Mouse (Mus musculus): ENCODE results near the gene Cdh22. TPM values are rescaled to one million over a fixed set of nuclear protein-coding genes. Genes with fewer than 3 reads are reported as not detected.
A peak's percentile ranks its signal among the peaks of the same experiment; 100 is the strongest.

Gene Cdh22
- polyA plus RNA-seq, 1 experiment from 2014 or later: 4.8 TPM

DNA sequence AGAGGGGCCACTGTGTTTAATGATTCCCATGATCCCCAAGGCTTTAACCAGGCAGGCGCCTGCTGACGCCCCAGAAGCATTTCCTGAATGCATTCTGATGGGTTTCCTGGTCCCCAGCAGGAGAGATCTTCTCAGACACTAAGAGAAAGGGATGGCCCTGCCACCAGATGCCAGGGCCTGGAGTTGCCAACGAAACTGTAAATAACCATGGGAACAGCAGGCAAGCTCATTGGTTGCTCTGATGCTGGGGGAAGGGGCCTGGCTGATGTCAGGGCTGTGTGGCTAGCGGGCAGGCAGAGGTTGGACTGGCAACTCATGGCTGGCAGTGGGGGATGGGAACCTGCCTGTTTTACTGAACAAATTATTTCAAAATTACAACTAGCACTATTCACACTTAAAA, 38.9 kb upstream of the Cdh22 start:
- peaks cover 15% of the 10 kb centered on the region for H3K36me3 ChIP-seq (ENCODE audit: control insufficient read depth, insufficient read depth, low read length)
- no peaks in the 10 kb centered on the region for H3K9me3 ChIP-seq (replicated peaks; ENCODE audit: control insufficient read depth, low read length)
- H3K4me1 ChIP-seq (ENCODE audit: control insufficient read depth, insufficient read depth, low read length): peaks cover 35% of the 10 kb centered on the region
- 0 out of 2 replicates have a peak, but pooled peaks cover 2% of the 10 kb centered on the region for H3K27me3 ChIP-seq (replicated peaks; ENCODE audit: control insufficient read depth, insufficient read depth, low read length)
- 38% methylated on average over 4 of the region's 4 CpGs for WGBS
- ATAC-seq (no peak), DNase-seq (ENCODE audit: low spot score) (peak; percentile 47)
- H3K27ac ChIP-seq (ENCODE audit: low read depth, low read length): no peak overlapping the region
- no peak overlapping the region for H3K9ac ChIP-seq (ENCODE audit: low read length)
- H3K4me2 ChIP-seq (ENCODE audit: low read length): no peak overlapping the region
- no peak overlapping the region for H3K4me3 ChIP-seq (ENCODE audit: low read depth, low read length)

DNA sequence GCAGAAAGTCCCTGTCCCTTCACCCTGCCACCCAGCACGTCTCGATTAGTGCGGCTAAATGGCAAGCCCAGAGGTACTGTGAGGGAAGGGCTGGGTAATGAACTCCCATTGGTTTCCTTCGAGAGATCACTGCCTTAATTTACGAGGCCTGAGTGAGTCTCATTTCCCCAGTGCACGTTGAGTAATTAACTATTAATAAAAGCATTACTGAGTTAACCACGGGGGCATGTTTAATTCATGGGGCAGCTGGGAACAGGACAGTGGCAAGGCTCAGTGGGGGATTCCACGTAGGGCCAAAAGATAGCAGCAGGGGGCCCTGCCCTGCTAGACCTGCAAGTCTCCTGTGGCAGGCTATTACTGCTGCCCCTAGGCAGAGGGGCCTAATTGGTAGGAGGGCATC, 36.7 kb upstream of the Cdh22 start:
- ATAC-seq (no peak), DNase-seq (ENCODE audit: low spot score) (peak; percentile 47)
- 0 out of 2 replicates have a peak overlapping the region, but pooled peaks have one; percentile 33 for H3K27ac ChIP-seq (ENCODE audit: low read depth, low read length)

DNA sequence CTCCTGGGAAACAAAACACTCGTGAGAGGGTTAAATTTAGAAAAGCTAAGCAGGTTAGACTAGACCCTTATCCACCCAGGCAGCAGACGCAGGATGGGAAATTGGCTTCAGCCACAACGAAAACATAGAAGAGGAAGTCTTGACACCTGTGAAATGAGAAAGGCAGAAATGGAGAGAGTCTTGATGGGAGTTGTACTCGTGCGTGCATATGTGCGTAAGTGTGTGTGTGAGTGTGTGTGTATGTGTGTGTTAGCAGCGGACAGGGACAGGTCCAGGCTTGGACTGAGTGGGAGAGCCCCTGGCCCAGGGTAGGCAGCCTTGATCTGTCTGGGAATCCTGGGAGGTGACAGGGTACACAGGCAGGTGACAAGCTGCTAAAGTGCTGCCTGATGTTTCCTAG, 36.2 kb upstream of the Cdh22 start:
- H3K27ac ChIP-seq (ENCODE audit: low read depth, low read length): 0 out of 2 replicates have a peak overlapping the region, but pooled peaks have one; percentile 33
- H3K9me3 ChIP-seq (replicated peaks; ENCODE audit: control insufficient read depth, low read length): no peaks in the 10 kb centered on the region
- no peak overlapping the region for H3K9ac ChIP-seq (ENCODE audit: low read length)
- DNase-seq (ENCODE audit: low spot score): no peak
- 46% methylated on average over 7 of the region's 7 CpGs for WGBS
- H3K4me2 ChIP-seq (ENCODE audit: low read length): no peak overlapping the region
- H3K27me3 ChIP-seq (replicated peaks; ENCODE audit: control insufficient read depth, insufficient read depth, low read length): no peaks in the 10 kb centered on the region
- H3K4me3 ChIP-seq (ENCODE audit: low read depth, low read length): no peak overlapping the region
- H3K36me3 ChIP-seq (ENCODE audit: control insufficient read depth, insufficient read depth, low read length): no peaks in the 10 kb centered on the region
- H3K4me1 ChIP-seq (ENCODE audit: control insufficient read depth, insufficient read depth, low read length): peaks cover 47% of the 10 kb centered on the region
- no peak for ATAC-seq

More for the DNA sequence above, 36.7 kb upstream of the Cdh22 start:
- H3K36me3 ChIP-seq (ENCODE audit: control insufficient read depth, insufficient read depth, low read length): no peaks in the 10 kb centered on the region
- H3K9me3 ChIP-seq (replicated peaks; ENCODE audit: control insufficient read depth, low read length): no peaks in the 10 kb centered on the region
- 4% methylated on average over 8 of the region's 8 CpGs for WGBS
- no peak overlapping the region for H3K4me2 ChIP-seq (ENCODE audit: low read length)
- no peak overlapping the region for H3K4me3 ChIP-seq (ENCODE audit: low read depth, low read length)
- H3K27me3 ChIP-seq (replicated peaks; ENCODE audit: control insufficient read depth, insufficient read depth, low read length): no peaks in the 10 kb centered on the region
- peaks cover 45% of the 10 kb centered on the region for H3K4me1 ChIP-seq (ENCODE audit: control insufficient read depth, insufficient read depth, low read length)
- no peak overlapping the region for H3K9ac ChIP-seq (ENCODE audit: low read length)

DNA sequence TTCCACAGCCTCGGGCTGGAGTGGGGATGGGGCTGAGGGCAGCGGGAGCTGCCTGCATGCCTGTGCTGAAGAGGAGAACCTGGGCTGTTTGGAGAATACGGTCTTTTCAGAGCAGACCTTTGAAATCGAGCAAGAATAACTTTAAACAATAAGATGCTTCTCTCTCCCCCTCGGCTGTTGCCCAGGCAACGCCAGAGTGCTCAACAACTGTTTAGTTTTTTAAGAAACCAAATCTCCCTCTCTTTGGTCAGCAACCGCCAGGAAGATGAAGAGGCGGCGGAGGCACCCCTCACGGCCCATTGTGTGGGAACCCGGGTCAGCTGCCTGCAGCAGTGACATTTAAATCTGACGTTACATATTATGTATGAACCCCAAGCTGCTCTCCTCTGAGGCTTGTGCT, 32.1 kb upstream of the Cdh22 start:
- peak overlapping the region; percentile 32; the same call in 1 of the 2 replicates for H3K9ac ChIP-seq (ENCODE audit: low read length)
- no peaks in the 10 kb centered on the region for H3K36me3 ChIP-seq (ENCODE audit: control insufficient read depth, insufficient read depth, low read length)
- no peaks in the 10 kb centered on the region for H3K9me3 ChIP-seq (replicated peaks; ENCODE audit: control insufficient read depth, low read length)
- WGBS: 3% methylated on average over 12 of the region's 12 CpGs
- H3K4me3 ChIP-seq (ENCODE audit: low read depth, low read length): no peak overlapping the region
- H3K4me1 ChIP-seq (ENCODE audit: control insufficient read depth, insufficient read depth, low read length): peaks cover 29% of the 10 kb centered on the region
- no peak overlapping the region for H3K27ac ChIP-seq (ENCODE audit: low read depth, low read length)
- H3K27me3 ChIP-seq (replicated peaks; ENCODE audit: control insufficient read depth, insufficient read depth, low read length): no peaks in the 10 kb centered on the region
- no peak for ATAC-seq
- peak overlapping the region; percentile 18; the same call in 1 of the 2 replicates for H3K4me2 ChIP-seq (ENCODE audit: low read length)
- peak; percentile 39 for DNase-seq (ENCODE audit: low spot score)

DNA sequence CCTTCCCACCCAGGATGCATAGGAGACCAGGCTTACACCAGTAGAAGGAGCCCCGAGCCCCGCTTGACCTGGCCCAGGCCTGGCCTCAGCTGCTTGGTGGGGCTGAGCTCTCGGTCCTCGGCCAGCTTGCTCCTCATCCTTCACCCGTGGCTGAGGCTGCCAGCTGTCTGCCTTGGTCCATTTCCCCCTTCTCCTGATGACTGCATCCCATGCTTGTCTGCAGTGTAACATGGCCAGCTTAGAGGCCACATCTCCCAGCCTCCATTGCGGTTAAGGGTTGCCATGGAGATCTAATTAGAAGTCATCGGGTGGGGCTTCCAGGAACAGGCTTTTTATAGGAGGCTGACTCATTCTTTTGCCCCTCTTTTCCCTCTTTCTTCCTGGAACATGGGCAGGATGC, 29.2 kb upstream of the Cdh22 start:
- WGBS: 49% methylated on average over 7 of the region's 7 CpGs
- Histone ChIP-seq H3K9me3 (replicated peaks; ENCODE audit: control insufficient read depth, low read length) (no peaks in the 10 kb centered on the region), H3K4me3 (ENCODE audit: low read depth, low read length) (no peak overlapping the region), H3K27ac (ENCODE audit: low read depth, low read length) (no peak overlapping the region), H3K27me3 (replicated peaks; ENCODE audit: control insufficient read depth, insufficient read depth, low read length) (no peaks in the 10 kb centered on the region), H3K4me2 (ENCODE audit: low read length) (no peak overlapping the region), H3K9ac (ENCODE audit: low read length) (no peak overlapping the region), H3K4me1 (ENCODE audit: control insufficient read depth, insufficient read depth, low read length) (peaks cover 18% of the 10 kb centered on the region), H3K36me3 (ENCODE audit: control insufficient read depth, insufficient read depth, low read length) (no peaks in the 10 kb centered on the region)
- DNase-seq (ENCODE audit: low spot score): peak; percentile 53
- peak; percentile 42; the same call in 1 of the 2 replicates for ATAC-seq

DNA sequence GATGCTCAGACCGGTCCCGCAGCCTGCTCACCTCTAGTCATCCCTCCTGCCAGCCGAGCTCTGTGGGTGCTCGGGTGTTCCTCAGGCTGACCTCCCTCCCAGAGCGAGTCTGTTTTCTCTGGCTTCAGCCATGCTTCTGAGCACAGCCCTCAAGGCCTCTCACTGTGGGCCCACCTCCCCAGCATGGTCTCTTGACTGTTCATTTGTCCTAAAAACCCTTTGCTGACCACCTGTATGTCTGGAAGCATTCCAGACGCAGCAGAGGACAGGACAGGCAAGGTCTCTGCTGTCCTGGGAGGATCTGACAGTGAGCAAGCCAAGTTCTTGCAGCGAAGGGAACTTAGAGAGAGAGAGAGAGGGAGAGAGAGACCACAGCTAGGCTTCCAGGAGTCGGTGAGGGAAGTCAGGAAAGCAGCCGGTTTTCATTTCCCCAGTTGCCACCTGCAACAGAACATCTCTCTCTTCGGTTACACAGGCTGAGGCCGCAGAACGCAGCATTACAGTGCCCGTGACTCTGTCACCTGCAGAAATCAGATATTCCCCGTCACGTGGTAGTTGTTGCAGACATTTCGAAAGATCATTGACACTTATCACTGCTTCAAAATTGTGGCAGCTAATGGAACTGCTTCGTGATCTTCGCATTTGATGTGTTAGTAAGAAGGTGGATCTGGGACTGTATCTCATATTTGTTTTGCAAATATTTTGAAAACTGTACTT, 27.8 kb upstream of the Cdh22 start:
- no peak overlapping the region for H3K9ac ChIP-seq (ENCODE audit: low read length)
- H3K36me3 ChIP-seq (ENCODE audit: control insufficient read depth, insufficient read depth, low read length): no peaks in the 10 kb centered on the region
- peaks cover 18% of the 10 kb centered on the region for H3K4me1 ChIP-seq (ENCODE audit: control insufficient read depth, insufficient read depth, low read length)
- H3K27me3 ChIP-seq (replicated peaks; ENCODE audit: control insufficient read depth, insufficient read depth, low read length): no peaks in the 10 kb centered on the region
- DNase-seq (ENCODE audit: low spot score) (no peak), ATAC-seq (no peak)
- H3K9me3 ChIP-seq (replicated peaks; ENCODE audit: control insufficient read depth, low read length): no peaks in the 10 kb centered on the region
- 67% methylated on average over 18 of the region's 18 CpGs for WGBS
- no peak overlapping the region for H3K4me3 ChIP-seq (ENCODE audit: low read depth, low read length)
- H3K27ac ChIP-seq (ENCODE audit: low read depth, low read length): no peak overlapping the region
- no peak overlapping the region for H3K4me2 ChIP-seq (ENCODE audit: low read length)

DNA sequence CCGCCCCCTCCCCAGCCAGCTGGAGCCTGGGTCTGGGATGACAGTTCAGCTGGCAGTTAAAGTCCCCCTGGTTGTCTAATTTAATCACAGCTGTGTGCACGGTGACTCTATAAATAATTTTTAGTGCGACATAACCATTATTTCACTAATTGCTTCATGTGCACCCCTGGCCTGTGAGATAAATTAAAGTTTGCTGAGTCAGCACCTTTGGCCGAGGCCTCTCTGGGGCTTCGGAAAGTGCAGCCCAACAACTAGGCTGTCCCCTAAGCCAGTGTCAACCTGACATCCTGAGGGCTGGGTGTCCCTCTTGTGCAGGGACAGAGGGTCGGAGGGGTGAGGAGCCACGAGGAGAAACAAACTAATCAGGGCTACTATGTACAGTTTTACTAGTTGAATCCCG, 25.2 kb upstream of the Cdh22 start:
- Histone ChIP-seq H3K36me3 (ENCODE audit: control insufficient read depth, insufficient read depth, low read length) (no peaks in the 10 kb centered on the region), H3K4me3 (ENCODE audit: low read depth, low read length) (no peak overlapping the region), H3K9me3 (replicated peaks; ENCODE audit: control insufficient read depth, low read length) (no peaks in the 10 kb centered on the region), H3K27me3 (replicated peaks; ENCODE audit: control insufficient read depth, insufficient read depth, low read length) (no peaks in the 10 kb centered on the region), H3K9ac (ENCODE audit: low read length) (no peak overlapping the region), H3K27ac (ENCODE audit: low read depth, low read length) (no peak overlapping the region), H3K4me1 (ENCODE audit: control insufficient read depth, insufficient read depth, low read length) (peaks cover 5% of the 10 kb centered on the region), H3K4me2 (ENCODE audit: low read length) (no peak overlapping the region)
- DNase-seq (ENCODE audit: low spot score) (no peak), ATAC-seq (no peak)
- 77% methylated on average over 8 of the region's 8 CpGs for WGBS

DNA sequence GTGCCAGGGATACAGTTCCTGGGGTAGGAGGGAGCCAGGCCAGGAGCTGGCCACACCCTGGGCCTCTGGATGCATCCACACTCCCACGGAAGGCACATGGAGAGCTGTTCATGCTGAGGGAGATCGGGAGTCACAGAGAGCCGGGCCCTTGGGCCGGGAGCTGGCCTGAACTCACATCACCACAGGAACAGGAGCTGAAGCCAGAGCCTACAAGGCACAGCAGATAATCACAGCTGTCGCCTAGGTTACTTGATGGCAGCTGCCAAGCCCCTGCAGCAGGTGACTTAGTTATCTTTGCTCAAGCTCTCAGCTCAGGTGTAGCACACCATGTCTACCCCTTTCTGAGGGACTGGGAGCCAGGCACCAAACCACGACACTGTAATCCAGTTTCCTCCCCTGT, 23.7 kb upstream of the Cdh22 start:
- H3K4me2 ChIP-seq (ENCODE audit: low read length): no peak overlapping the region
- peaks cover 6% of the 10 kb centered on the region; the same call in 1 of the 2 replicates for H3K4me1 ChIP-seq (ENCODE audit: control insufficient read depth, insufficient read depth, low read length)
- no peak for ATAC-seq
- H3K36me3 ChIP-seq (ENCODE audit: control insufficient read depth, insufficient read depth, low read length): no peaks in the 10 kb centered on the region
- H3K27ac ChIP-seq (ENCODE audit: low read depth, low read length): no peak overlapping the region
- WGBS: 77% methylated on average over 6 of the region's 6 CpGs
- H3K9ac ChIP-seq (ENCODE audit: low read length): no peak overlapping the region
- H3K9me3 ChIP-seq (replicated peaks; ENCODE audit: control insufficient read depth, low read length): no peaks in the 10 kb centered on the region
- no peak for DNase-seq (ENCODE audit: low spot score)
- H3K27me3 ChIP-seq (replicated peaks; ENCODE audit: control insufficient read depth, insufficient read depth, low read length): peaks cover 3% of the 10 kb centered on the region; the same call in 1 of the 2 replicates
- no peak overlapping the region for H3K4me3 ChIP-seq (ENCODE audit: low read depth, low read length)

DNA sequence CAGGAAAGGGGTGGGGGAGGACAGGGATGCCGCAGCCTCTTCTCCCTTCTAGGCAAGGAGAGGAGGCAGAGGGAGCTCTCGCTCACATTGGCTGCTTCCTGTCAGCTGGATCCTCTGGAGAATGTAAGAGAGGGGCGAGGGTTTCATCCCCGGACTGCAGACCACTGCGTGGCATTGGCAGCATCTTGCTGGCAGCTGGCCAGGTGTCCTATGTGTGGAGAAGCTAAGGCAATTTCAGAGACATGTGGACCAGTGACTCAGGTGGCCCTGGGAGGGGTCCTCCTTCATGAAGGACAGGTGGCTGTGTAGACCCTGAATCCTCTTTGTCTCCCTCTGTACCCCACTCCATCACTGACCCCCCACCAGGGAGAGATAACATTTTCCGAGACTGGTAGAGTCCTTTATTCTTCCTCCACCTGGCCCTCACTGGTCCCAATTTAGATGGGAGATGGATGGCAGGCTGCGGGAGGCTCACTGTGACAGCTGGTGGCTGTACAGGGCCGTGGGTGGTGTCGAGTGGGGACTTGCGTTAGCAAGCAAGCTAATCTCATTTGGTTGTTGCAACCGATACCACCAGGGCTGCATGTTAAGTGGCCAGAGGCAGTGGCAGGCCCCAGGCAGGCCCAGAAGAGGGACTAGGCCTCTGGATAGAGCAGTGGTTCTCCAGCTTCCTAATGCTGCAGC, 22.6 kb upstream of the Cdh22 start:
- ATAC-seq (no peak), DNase-seq (ENCODE audit: low spot score) (no peak)
- Histone ChIP-seq H3K4me3 (ENCODE audit: low read depth, low read length) (no peak overlapping the region), H3K27ac (ENCODE audit: low read depth, low read length) (no peak overlapping the region), H3K27me3 (replicated peaks; ENCODE audit: control insufficient read depth, insufficient read depth, low read length) (peaks cover 10% of the 10 kb centered on the region), H3K36me3 (ENCODE audit: control insufficient read depth, insufficient read depth, low read length) (no peaks in the 10 kb centered on the region), H3K4me2 (ENCODE audit: low read length) (no peak overlapping the region), H3K4me1 (ENCODE audit: control insufficient read depth, insufficient read depth, low read length) (peaks cover 6% of the 10 kb centered on the region; the same call in 1 of the 2 replicates), H3K9ac (ENCODE audit: low read length) (peak overlapping the region; percentile 25; the same call in 1 of the 2 replicates), H3K9me3 (replicated peaks; ENCODE audit: control insufficient read depth, low read length) (no peaks in the 10 kb centered on the region)
- 40% methylated on average over 11 of the region's 11 CpGs for WGBS
